ENCODE assay signal across 22 mouse cellular contexts in genomic region chr8:114783321-114783720, GRCm38 (mm10).
DNase-seq lines count a peak whose midpoint lies in the region; ATAC-seq and TF ChIP-seq lines count a peak whose summit lies in the region.
"Had no signal": no experiment of that assay in that cellular context is flagged by ENCODE, and none has a peak within 500 bp of the region (broad histone marks: within the 10 kb centered on the region; RNA-seq: fewer than 3 reads in every experiment).

No protein-coding gene starts in this region.

- H3K9me3 ChIP-seq in kidney, embryonic 14.5 days (ENCODE audit: control insufficient read depth, low read length), result no peaks in the 10 kb centered on the region
- H3K9me3 ChIP-seq in liver, embryonic 12.5 days (replicated peaks), result no peaks in the 10 kb centered on the region
- H3K9me3 ChIP-seq in intestine, embryonic 15.5 days, result no peaks in the 10 kb centered on the region
- H3K9me3 ChIP-seq: embryonic facial prominence, embryonic 10.5 days; forebrain, embryonic 13.5 days; heart, embryonic 15.5 days; hindbrain, embryonic 10.5 days had no signal

- H3K36me3 ChIP-seq in kidney, embryonic 14.5 days (ENCODE audit: control insufficient read depth, insufficient read depth, low read length), result no peaks in the 10 kb centered on the region
- no peaks in the 10 kb centered on the region for H3K36me3 ChIP-seq in liver, adult 2 months (ENCODE audit: control insufficient read depth, insufficient read depth, low read length)
- H3K36me3 ChIP-seq in liver, embryonic 12.5 days, result no peaks in the 10 kb centered on the region
- no peaks in the 10 kb centered on the region for H3K36me3 ChIP-seq in intestine, embryonic 15.5 days
- H3K36me3 ChIP-seq: embryonic facial prominence, embryonic 10.5 days; heart, embryonic 15.5 days; hindbrain, embryonic 10.5 days had no signal

- H3K4me2 ChIP-seq in kidney, embryonic 14.5 days (replicated peaks; ENCODE audit: low read depth, low read length), result no peak overlapping the region
- no peak overlapping the region for H3K4me2 ChIP-seq in liver, embryonic 12.5 days
- no peak overlapping the region for H3K4me2 ChIP-seq in intestine, embryonic 15.5 days (replicated peaks)
- H3K4me2 ChIP-seq: forebrain, embryonic 13.5 days; heart, embryonic 11.5 days; heart, embryonic 15.5 days had no signal

- TF ChIP-seq CTCF in liver, adult 2 months (IDR thresholded peaks at IDR 0.05; ENCODE audit: low read depth, low read length), result no peak

- no peaks in the 10 kb centered on the region for H3K4me1 ChIP-seq in kidney, embryonic 14.5 days (ENCODE audit: control insufficient read depth, insufficient read depth, low read length)
- no peaks in the 10 kb centered on the region for H3K4me1 ChIP-seq in liver, adult 2 months (ENCODE audit: control insufficient read depth, insufficient read depth, low read length)
- peaks cover 8% of the 10 kb centered on the region for H3K4me1 ChIP-seq in liver, embryonic 12.5 days
- peaks cover 2% of the 10 kb centered on the region; the same call in 1 of the 2 replicates for H3K4me1 ChIP-seq in intestine, embryonic 15.5 days (replicated peaks)
- H3K4me1 ChIP-seq: embryonic facial prominence, embryonic 10.5 days; forebrain, embryonic 13.5 days had no signal

- TF ChIP-seq POLR2A in liver, adult 2 months (IDR thresholded peaks at IDR 0.05; ENCODE audit: extremely low read depth, insufficient read depth, low read length), result no peak

- H3K79me2 ChIP-seq in liver, adult 2 months (ENCODE audit: control insufficient read depth, insufficient read depth, low read length), result no peaks in the 10 kb centered on the region

- H3K4me3 ChIP-seq in kidney, embryonic 14.5 days (ENCODE audit: low read length), result no peak overlapping the region
- no peak overlapping the region for H3K4me3 ChIP-seq in liver, adult 2 months (ENCODE audit: insufficient read depth, low read depth, low read length)
- H3K4me3 ChIP-seq in liver, embryonic 12.5 days, result no peak overlapping the region
- H3K4me3 ChIP-seq in intestine, embryonic 15.5 days (replicated peaks), result no peak overlapping the region
- H3K4me3 ChIP-seq: embryonic facial prominence, embryonic 10.5 days; forebrain, embryonic 13.5 days; heart, adult 2 months; heart, embryonic 15.5 days; hindbrain, embryonic 10.5 days had no signal

- H3K27me3 ChIP-seq in kidney, embryonic 14.5 days (ENCODE audit: control insufficient read depth, insufficient read depth, low read length), result no peaks in the 10 kb centered on the region
- H3K27me3 ChIP-seq in liver, adult 2 months (ENCODE audit: control insufficient read depth, insufficient read depth, low read length), result no peaks in the 10 kb centered on the region
- no peaks in the 10 kb centered on the region for H3K27me3 ChIP-seq in liver, embryonic 12.5 days (replicated peaks)
- no peaks in the 10 kb centered on the region for H3K27me3 ChIP-seq in intestine, embryonic 15.5 days (replicated peaks)
- H3K27me3 ChIP-seq: heart, embryonic 15.5 days; Patski had no signal

- WGBS in kidney, embryonic 14.5 days, result 80% methylated on average over 8 of the region's 8 CpGs
- WGBS in liver, adult 2 months, result 91% methylated on average over 8 of the region's 8 CpGs
- 80% methylated on average over 8 of the region's 8 CpGs for WGBS in liver, embryonic 12.5 days (ENCODE audit: insufficient replicate concordance)
- 85% methylated on average over 8 of the region's 8 CpGs for WGBS in intestine, embryonic 15.5 days

- ATAC-seq in kidney, embryonic 14.5 days (ENCODE audit: low FRiP score, low TSS enrichment), result no peak
- ATAC-seq in liver, embryonic 12.5 days, result no peak
- no peak for ATAC-seq in intestine, embryonic 15.5 days
- ATAC-seq: activated CD4-positive, CD25-positive, alpha-beta regulatory T cell, adult 4 months; forebrain, embryonic 13.5 days; forebrain, postnatal 0 days; Patski had no signal

- no peak overlapping the region for H3K27ac ChIP-seq in kidney, embryonic 14.5 days (ENCODE audit: low read depth, low read length)
- H3K27ac ChIP-seq in liver, adult 2 months (replicated peaks; ENCODE audit: insufficient read depth, low read depth, low read length), result no peak overlapping the region
- no peak overlapping the region for H3K27ac ChIP-seq in liver, embryonic 12.5 days
- no peak overlapping the region for H3K27ac ChIP-seq in intestine, embryonic 15.5 days
- H3K27ac ChIP-seq: embryonic facial prominence, embryonic 10.5 days; forebrain, embryonic 13.5 days; heart, adult 2 months; heart, embryonic 15.5 days; hindbrain, embryonic 10.5 days had no signal

- no peak overlapping the region for H3K9ac ChIP-seq in kidney, embryonic 14.5 days (ENCODE audit: low read depth, low read length)
- no peak overlapping the region for H3K9ac ChIP-seq in liver, adult 2 months (ENCODE audit: low read depth, low read length)
- no peak overlapping the region for H3K9ac ChIP-seq in liver, embryonic 12.5 days
- no peak overlapping the region for H3K9ac ChIP-seq in intestine, embryonic 15.5 days
- H3K9ac ChIP-seq: forebrain, embryonic 13.5 days; forebrain, postnatal 0 days; heart, embryonic 15.5 days had no signal

- DNase-seq in kidney, adult 18-20 months, result peak; percentile 27
- DNase-seq in liver, adult 2 months (ENCODE audit: extremely low read depth, low read depth, low spot score), result peak; percentile 26
- peak; percentile 19 to 51 for DNase-seq in kidney, postnatal 25 days
- no peak for DNase-seq in spleen, postnatal 4 days (ENCODE audit: low spot score in 2 of 2)
- DNase-seq: adrenal gland, adult 2 months; adrenal gland, postnatal 36 days; cerebellum, adult 2 months; cerebellum, postnatal 10 days; forebrain, postnatal 0 days; gastrocnemius, postnatal 14 days; heart, adult 2 months; heart, postnatal 14 days had no signal

Comparison
In these comparisons a context has a peak if more than half of its experiments do, and no peak if none do; other contexts are left out.
1. DNase-seq: peak in kidney, adult 18-20 months (single experiment), liver, adult 2 months (single experiment) and kidney, postnatal 25 days (2 of 2); none in spleen, postnatal 4 days (0 of 2).